Mouse (Mus musculus) spleen, adult 2 months (tissue): ENCODE results near the gene Ndufa4l2. TPM values are rescaled to one million over a fixed set of nuclear protein-coding genes. Genes with fewer than 3 reads are reported as not detected.

Source experiments
- DNase-seq, 2 experiments: peaks; one replicate each; pipeline versions ENCODE4 v3.0.0 to v3.0.0-alpha.2; 2012 to 2021; ENCODE audit warnings: low spot score in 2 of 2, low read depth in 1 of 2
- H3K27ac ChIP-seq: fragments of 200-500 bp; 2 replicates; pipeline ENCODE4 v1.5.1; 2012; ENCODE audit warnings: low read length, inconsistent platforms; ENCODE audit not compliant: insufficient read depth
- H3K27me3 ChIP-seq: fragments of 200-500 bp; 2 replicates; pipeline ENCODE4 v1.6.1; 2012; ENCODE audit warnings: mild to moderate bottlenecking, moderate library complexity, low read length, inconsistent platforms; ENCODE audit not compliant: control insufficient read depth, insufficient read depth
- H3K36me3 ChIP-seq: fragments of 200-500 bp; 2 replicates; pipeline ENCODE4 v1.6.1; 2012; ENCODE audit warnings: mild to moderate bottlenecking, low read length, inconsistent platforms; ENCODE audit not compliant: control insufficient read depth, insufficient read depth
- H3K4me1 ChIP-seq: fragments of 200-500 bp; 2 replicates; pipeline ENCODE4 v1.6.1; 2011; ENCODE audit warnings: inconsistent platforms; ENCODE audit not compliant: control insufficient read depth, insufficient read depth, insufficient read length
- H3K4me3 ChIP-seq: fragments of 200-500 bp; 2 replicates; pipeline ENCODE4 v1.5.1; 2011; ENCODE audit warnings: mild to moderate bottlenecking, inconsistent platforms; ENCODE audit not compliant: insufficient read depth, insufficient read length; ENCODE audit errors: extremely low read depth
- CTCF ChIP-seq: fragments of 200-500 bp; IDR thresholded peaks from 2 replicates; pipeline ENCODE4 v1.5.1; 2011; ENCODE audit warnings: mild to moderate bottlenecking, inconsistent platforms; ENCODE audit not compliant: insufficient read depth, insufficient read length, insufficient replicate concordance; ENCODE audit errors: extremely low read depth
- POLR2A ChIP-seq: fragments of 200-500 bp; IDR thresholded peaks from 2 replicates; pipeline ENCODE4 v1.6.1; 2011; ENCODE audit warnings: low read depth, low read length, inconsistent platforms
- WGBS: fragments of 180-500 bp; shearing (Covaris S2); methylation state at CpG from one replicate; pipeline ENCODE4 v1.1.7; 2018; 5-methylcytosine and 5-hydroxymethylcytosine counted together
- polyA plus RNA-seq: library from polyadenylated mRNA; depleted of rRNA; stranded (reverse); fragments of >200 nt; gene quantifications from 2 replicates; pipeline ENCODE4 v1.2.3, GENCODE M21; 2012

Ndufa4l2 gene
- polyA plus RNA-seq, 1 experiment: 6.9 TPM

- DNase-seq: no peak
- Histone ChIP-seq H3K36me3 (no peaks in the 10 kb centered on the region), H3K27ac (no peak overlapping the region), H3K27me3 (peaks cover 13% of the 10 kb centered on the region), H3K4me1 (peaks cover 20% of the 10 kb centered on the region; the same call in 1 of the 2 replicates), H3K4me3 (no peak overlapping the region)
- TF ChIP-seq CTCF: no peak
- TF ChIP-seq POLR2A: no peak
- 47% methylated on average over 17 of the region's 17 CpGs for WGBS
Observed at GRCm38 (mm10) chr10:127509837-127510701, 4.7 kb upstream of the Ndufa4l2 start.

DNA sequence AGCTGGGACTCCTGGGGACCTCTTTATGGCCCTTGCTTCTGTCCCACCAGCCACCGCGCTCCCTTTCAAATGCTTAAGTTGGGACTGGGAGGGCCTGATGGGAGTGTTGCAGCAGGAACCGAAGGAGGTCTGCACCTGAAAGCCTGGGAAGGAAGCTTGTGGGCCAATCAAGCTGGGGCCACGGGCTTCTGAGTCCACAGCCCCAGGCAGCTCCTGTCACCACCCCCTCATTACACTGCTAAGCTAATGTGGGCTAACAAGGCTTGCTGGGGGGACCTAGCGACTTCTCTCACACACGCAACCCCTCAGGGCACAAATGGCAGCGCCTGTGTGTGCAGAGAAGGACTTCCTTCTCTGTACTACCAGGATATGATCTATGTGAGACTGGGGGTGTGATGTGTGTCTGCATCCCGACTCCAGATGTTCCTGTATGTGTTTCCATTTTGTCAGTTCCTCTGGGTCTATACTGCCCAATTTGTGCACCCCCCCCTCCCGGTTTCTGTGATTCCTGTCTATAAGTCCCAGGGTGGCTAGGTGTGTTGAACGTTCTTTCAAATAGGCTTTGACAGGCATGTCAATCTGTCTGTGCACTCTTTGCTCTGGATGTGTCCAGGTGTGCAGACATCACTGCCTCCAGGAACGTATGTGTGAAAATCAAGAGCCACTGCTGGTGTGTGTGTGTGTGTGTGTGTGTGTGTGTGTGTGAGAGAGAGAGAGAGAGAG lies 3.7 kb upstream of the Ndufa4l2 start:
- TF ChIP-seq POLR2A (no peak), CTCF (no peak)
- Histone ChIP-seq H3K27ac (no peak overlapping the region), H3K4me3 (peak overlapping the region; percentile 62; the same call in 1 of the 2 replicates), H3K4me1 (peaks cover 20% of the 10 kb centered on the region; the same call in 1 of the 2 replicates), H3K27me3 (peaks cover 16% of the 10 kb centered on the region), H3K36me3 (no peaks in the 10 kb centered on the region)
- no peak for DNase-seq
- WGBS: 16% methylated on average over 11 of the region's 11 CpGs

DNA sequence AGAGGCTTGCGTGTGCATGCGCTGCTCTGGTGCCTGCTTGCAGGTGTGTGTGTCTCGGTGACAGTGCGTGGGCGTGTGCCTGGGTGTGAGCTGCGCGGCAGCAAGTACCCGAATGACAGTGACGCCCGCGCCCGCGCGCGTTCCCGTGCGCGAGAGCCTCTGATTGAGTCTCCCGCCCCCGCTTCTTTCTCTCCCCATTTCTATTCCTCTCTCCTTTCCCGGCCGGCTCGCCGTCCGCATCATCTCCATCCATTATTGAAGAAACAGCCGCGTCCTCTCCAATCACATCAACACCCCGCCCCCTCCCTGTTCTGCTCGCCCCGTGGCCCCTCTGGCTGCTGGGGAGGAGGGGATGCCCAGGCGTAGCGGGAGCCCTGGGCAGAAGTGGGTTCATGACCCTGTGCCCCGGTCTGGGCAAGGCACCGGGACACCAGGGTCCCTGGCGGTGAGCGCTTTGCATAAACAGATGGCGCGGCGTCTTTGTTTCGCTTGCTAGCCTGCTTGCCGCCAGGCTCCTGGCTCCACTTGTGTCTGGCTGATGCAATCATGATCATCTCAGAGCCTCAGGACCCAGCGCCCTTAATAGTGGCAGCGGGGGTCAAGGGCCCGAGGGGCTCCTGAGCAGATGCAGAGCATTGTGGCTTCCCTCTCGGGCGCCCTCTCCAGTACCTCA lies 3.0 kb upstream of the Ndufa4l2 start:
- H3K27ac ChIP-seq: no peak overlapping the region
- H3K27me3 ChIP-seq: peaks cover 16% of the 10 kb centered on the region
- no peaks in the 10 kb centered on the region for H3K36me3 ChIP-seq
- TF ChIP-seq POLR2A: no peak
- TF ChIP-seq CTCF: no peak
- DNase-seq: peak in 1 of 2 experiments; percentile 59
- WGBS: 2% methylated on average over 45 of the region's 46 CpGs
- H3K4me3 ChIP-seq: peak overlapping the region; percentile 62
- H3K4me1 ChIP-seq: peaks cover 20% of the 10 kb centered on the region; the same call in 1 of the 2 replicates

DNA sequence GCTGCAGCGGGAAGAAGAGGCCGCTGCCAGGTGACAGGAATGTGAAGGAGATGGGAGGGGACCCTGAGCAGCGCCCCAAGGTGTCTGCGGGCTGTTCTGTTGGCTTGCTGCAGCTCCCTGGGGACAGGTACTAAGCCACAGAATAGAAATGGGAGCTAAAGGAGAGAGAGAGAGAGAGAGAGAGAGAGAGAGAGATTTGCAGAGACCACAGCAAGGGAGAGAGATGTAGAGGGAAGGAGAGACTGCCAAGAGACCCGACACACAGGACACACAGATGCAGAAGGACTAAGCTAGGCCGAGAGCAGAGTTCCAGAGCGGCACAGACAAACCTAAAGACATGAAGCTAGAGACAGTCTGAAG lies 2.5 kb upstream of the Ndufa4l2 start:
- peak overlapping the region; percentile 62; the same call in 1 of the 2 replicates for H3K4me3 ChIP-seq
- H3K27me3 ChIP-seq: peaks cover 16% of the 10 kb centered on the region
- peaks cover 20% of the 10 kb centered on the region; the same call in 1 of the 2 replicates for H3K4me1 ChIP-seq
- H3K27ac ChIP-seq: no peak overlapping the region
- peaks cover 2% of the 10 kb centered on the region for H3K36me3 ChIP-seq
- WGBS: 6% methylated on average over 7 of the region's 7 CpGs
- DNase-seq: no peak
- TF ChIP-seq POLR2A (no peak), CTCF (no peak)

DNA sequence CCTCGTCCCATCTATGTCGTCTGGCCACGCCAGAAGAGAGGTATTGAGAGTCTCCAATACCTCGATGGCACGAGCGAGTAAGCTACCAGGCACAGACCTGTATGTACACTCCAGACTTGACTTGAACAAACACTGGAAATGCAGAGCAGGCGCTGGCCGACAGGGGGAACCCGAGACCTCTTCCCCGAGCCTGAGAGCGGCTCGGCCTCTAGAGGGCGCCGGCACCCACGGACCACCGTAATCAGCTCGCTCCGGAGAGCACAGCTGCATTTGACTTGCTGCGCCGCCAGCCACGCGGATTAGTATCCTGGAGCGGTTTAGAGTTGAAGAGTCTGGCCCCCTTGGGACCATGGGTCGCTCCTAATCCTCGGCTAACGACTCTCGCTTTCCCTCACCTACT lies 2.0 kb upstream of the Ndufa4l2 start:
- peak overlapping the region; percentile 48 for H3K4me3 ChIP-seq
- peaks cover 16% of the 10 kb centered on the region for H3K27me3 ChIP-seq
- H3K27ac ChIP-seq: no peak overlapping the region
- peak; percentile 79 to 87 for DNase-seq
- H3K36me3 ChIP-seq: peaks cover 6% of the 10 kb centered on the region
- under 1% methylated on average over 27 of the region's 27 CpGs for WGBS
- TF ChIP-seq POLR2A (no peak), CTCF (peak; percentile 100)
- H3K4me1 ChIP-seq: peaks cover 20% of the 10 kb centered on the region; the same call in 1 of the 2 replicates

DNA sequence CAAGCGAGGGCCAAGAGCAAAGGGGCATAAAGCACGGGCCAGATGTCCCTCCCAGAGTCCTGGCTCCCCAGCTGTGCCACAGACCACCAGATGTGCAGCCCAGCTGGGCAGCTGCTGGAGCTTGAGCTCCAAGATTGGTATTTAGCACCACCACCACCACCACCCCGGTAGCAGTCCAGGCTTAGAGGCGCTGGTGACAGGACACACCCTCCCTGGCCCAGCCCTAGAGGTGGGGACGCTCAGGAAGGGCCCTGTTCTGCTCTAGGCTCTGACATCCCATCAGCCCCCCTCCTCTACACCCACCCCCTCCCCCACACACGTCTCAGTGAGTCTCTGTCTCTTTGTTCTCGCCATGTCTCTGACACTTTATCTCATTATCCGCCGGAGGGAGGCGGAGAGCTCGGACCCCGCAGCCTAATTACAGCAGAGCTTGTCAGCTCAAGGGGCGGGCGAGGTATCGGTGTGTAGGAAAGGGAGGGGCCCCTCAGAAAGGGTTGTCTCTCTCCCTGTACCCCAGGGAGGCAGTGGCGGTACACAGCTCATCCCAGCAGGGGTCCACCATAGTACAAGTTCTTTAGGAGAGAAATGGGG lies 1.2 kb upstream of the Ndufa4l2 start:
- 5% methylated on average over 16 of the region's 16 CpGs for WGBS
- TF ChIP-seq CTCF: no peak
- TF ChIP-seq POLR2A: no peak
- Histone ChIP-seq H3K27me3 (peaks cover 16% of the 10 kb centered on the region), H3K27ac (no peak overlapping the region), H3K4me3 (no peak overlapping the region; the same call in 1 of the 2 replicates), H3K36me3 (peaks cover 13% of the 10 kb centered on the region), H3K4me1 (peaks cover 18% of the 10 kb centered on the region; the same call in 1 of the 2 replicates)
- no peak for DNase-seq
